Mouse (Mus musculus): ENCODE measurements around the gene Mrpl21.

Gene Mrpl21

GRCm38 (mm10) chr19:3336485-3337255 is 54.0 kb downstream of the Mrpl21 start:
- DNase-seq (ENCODE audit: low read depth, low spot score) = no peak

- no peak for DNase-seq (ENCODE audit: low read depth, low spot score)
These were observed 56.5 kb downstream of the Mrpl21 start for GRCm38 (mm10) chr19:3339187-3339586.

DNA sequence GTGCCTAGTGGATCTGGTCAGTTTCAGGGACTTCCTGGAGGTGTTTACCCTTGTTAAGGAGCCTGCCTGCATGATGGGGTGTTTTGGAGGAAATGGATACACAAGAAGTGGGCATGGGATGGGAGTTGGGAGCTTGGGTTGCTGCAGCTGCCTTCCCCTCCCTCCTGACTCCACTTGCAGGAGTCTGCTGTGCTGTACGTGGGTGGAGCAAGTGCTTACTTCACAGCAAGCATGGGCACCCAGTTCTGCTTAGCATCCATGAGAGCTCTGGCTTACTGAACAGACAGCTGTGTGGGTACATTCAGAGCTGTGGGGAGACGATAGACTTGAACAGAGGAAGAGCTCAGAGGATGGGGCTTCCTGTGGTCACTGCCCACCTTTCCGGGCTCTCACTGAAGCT is 58.3 kb downstream of the Mrpl21 start:
- DNase-seq (ENCODE audit: low read depth, low spot score) = no peak
